Mouse (Mus musculus) v-Abl transformed pro-B cells (cell line): Measurements from ENCODE around the gene Neurl1a.

ENCODE experiments used
- in situ Hi-C, 2 experiments: fragments of 400-800 bp; cut with MboI; formaldehyde crosslinking; loops; one replicate each; pipeline ENCODE4 v1.15.1; 2025; ENCODE audit not compliant: unreplicated experiment in 2 of 2

Neurl1a gene

DNA sequence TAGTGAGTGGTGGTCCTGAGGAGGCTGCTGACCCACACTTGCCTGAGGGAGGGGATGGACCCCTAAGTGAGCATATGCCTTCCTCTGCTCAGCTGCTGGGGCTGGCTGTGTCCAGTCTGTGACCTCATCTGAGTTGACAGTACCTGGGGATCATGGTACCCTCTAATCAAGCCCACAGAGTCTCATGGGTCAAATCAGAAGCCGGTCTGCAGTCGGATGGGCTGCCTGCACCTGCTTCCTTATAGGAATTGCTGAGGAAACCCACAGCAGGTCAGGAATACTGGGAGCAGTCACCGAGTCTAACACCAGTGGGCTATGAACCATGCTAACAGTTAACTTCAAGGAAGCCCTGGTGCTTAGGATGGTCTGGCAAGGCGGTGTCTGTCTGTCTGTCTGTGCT, 31.8 kb downstream of the Neurl1a start:
- in situ Hi-C loops: no loop called here

GRCm38 (mm10) chr19:47211609-47212312, 33.1 kb downstream of the Neurl1a start:
- in situ Hi-C loops: no loop called here

- in situ Hi-C loops: no loop called here
Measured at GRCm38 (mm10) chr19:47212401-47212800, 33.8 kb downstream of the Neurl1a start.

DNA sequence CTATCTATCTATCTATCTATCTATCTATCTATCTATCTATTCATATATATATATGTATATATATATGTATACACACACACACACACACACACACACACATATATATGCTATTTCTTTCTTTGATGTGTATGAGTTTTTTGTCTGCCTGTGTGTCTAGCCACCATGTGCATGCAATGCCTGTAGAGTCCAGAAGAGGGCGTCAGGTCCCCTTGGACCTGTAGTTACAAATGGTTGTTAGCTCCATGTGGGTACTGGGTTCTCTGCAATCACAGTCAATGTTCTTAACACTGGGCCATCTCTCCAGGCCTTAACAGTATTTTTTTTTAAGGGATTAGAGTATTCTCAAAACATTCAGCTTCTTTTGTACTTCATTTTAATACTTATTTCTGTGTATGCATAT, 34.9 kb downstream of the Neurl1a start:
- in situ Hi-C loops: no loop called here

- in situ Hi-C loops: no loop called here
Measured at GRCm38 (mm10) chr19:47216766-47217165, 38.1 kb downstream of the Neurl1a start.

DNA sequence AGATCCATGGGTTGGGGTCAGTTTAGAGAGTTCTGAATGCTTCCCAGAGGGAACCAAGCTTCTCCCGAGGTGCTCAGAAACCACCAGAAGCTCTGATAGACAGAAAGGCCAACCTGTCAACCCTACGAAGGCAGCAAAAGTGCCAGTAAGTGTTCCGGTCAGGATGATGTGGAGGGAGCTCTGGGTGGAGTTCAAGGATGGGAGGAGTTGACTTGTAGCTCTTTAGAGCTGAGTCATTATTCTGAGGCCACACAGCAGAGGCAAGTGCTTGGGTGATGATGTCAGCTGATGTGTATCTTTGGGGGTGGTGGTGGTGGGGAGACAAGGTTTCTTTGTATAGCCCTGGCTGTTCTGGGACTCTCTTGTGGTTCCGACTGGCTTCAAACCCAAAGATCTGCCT, 41.0 kb downstream of the Neurl1a start:
- in situ Hi-C loops: no loop called here

GRCm38 (mm10) chr19:47220232-47220631, 41.6 kb downstream of the Neurl1a start:
- in situ Hi-C loops: no loop called here

DNA sequence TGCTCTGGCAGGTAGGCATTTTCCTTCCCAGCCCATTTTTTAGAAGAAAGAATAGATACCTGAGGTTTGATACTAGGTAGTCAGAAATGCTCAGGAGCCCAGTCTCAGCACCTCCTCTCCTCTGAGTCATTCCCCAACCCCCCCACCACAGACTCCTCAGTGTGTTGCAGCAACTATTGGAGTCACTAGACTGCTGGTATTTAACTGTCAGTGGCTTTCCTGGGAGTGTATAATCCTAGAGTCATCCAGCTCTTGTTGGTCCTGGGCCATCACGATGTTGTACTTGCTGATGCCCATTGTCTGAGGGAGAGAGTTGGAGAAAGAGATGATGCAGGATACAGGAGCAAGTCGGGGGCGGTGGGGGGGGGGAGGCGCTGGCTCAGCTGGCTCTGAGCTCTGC, 42.4 kb downstream of the Neurl1a start:
- in situ Hi-C loops: no loop called here

GRCm38 (mm10) chr19:47221500-47222153, 43.0 kb downstream of the Neurl1a start:
- in situ Hi-C loops: no loop called here

GRCm38 (mm10) chr19:47222154-47222840, 43.7 kb downstream of the Neurl1a start:
- in situ Hi-C loops: no loop called here

- in situ Hi-C loops: no loop called here
Measured at GRCm38 (mm10) chr19:47222841-47223557, 44.4 kb downstream of the Neurl1a start.

- in situ Hi-C loops: no loop called here
Measured at GRCm38 (mm10) chr19:47224743-47225142, 46.1 kb downstream of the Neurl1a start.

GRCm38 (mm10) chr19:47225791-47226190, 47.2 kb downstream of the Neurl1a start:
- in situ Hi-C loops: no loop called here

GRCm38 (mm10) chr19:47228725-47229252, 50.2 kb downstream of the Neurl1a start:
- in situ Hi-C loops: no loop called here

- in situ Hi-C loops: no loop called here
Measured at GRCm38 (mm10) chr19:47229461-47229860, 50.8 kb downstream of the Neurl1a start.

GRCm38 (mm10) chr19:47230082-47230481, 51.5 kb downstream of the Neurl1a start:
- in situ Hi-C loops: no loop called here

DNA sequence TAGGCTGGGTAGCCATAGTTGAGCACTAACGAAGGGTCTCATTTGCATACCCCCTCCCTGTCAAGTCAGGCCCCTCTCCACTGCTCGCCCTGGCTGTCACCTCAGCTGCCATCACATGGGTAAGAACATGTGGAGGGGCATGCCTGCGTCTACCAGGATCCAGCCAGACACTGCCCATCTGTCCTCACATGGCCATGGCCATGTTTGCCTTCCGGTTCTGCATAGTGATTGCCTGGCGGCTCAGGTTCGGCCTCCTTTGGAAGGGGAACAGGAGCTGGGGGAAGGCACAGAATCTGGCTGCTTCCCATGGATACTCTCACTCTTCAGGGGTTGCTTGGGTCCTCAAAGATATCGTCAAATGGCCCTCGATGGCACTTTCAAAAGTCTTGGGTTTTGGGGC, 52.1 kb downstream of the Neurl1a start:
- in situ Hi-C loops: no loop called here

- in situ Hi-C loops: no loop called here
Measured at GRCm38 (mm10) chr19:47231389-47231788, 52.8 kb downstream of the Neurl1a start.

GRCm38 (mm10) chr19:47232077-47232865, 53.7 kb downstream of the Neurl1a start:
- in situ Hi-C loops: no loop called here

DNA sequence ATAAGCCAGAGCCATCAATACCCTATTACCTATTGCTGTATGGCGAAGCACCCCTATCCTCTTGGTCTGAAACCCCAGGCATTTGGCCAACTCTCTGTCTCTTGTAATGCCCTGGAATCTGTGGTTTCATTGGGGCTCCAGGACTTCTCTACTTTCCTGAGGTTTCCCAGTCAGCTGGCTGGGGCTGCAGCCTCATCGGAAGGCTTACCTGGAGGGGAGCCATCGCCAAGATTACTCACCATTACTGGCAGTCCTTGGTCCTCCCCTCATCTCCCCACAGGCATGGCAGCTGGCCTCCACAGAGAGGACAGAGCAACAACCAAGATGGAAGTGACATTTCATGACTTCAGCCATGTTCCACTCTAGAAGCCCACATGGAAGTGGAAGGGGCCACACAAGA, 54.5 kb downstream of the Neurl1a start:
- in situ Hi-C loops: no loop called here
